Mouse (Mus musculus) kidney, embryonic 14.5 days (tissue): Measurements from ENCODE around the gene Pop4. TPM values are rescaled to one million over a fixed set of nuclear protein-coding genes. Genes with fewer than 3 reads are reported as not detected.
A peak's percentile ranks its signal among the peaks of the same experiment; 100 is the strongest.
"Not testable (repeated sequence)": the region's sequence is repeated elsewhere in the genome, so short reads cannot be mapped to it uniquely, and the experiment has no call there.

Experiments
- ATAC-seq: fragments of 200-750 bp; cut with Nextera tagmentation; 2 replicates; pipeline ENCODE4 v1.8.0; 2017; ENCODE audit warnings: moderate number of reproducible peaks, mild to moderate bottlenecking, moderate TSS enrichment, moderate library complexity; ENCODE audit not compliant: low FRiP score, low TSS enrichment
- H3K27ac ChIP-seq: fragments of 300-500 bp; sonication (generic); 2 replicates; pipeline ENCODE4 v1.5.1; 2014; ENCODE audit warnings: low read depth, mild to moderate bottlenecking, low read length, moderate library complexity, mixed read lengths
- H3K27me3 ChIP-seq: fragments of 300-500 bp; sonication (generic); 2 replicates; pipeline ENCODE4 v1.6.1; 2014; ENCODE audit warnings: mild to moderate bottlenecking, low read length; ENCODE audit not compliant: control insufficient read depth, insufficient read depth
- H3K36me3 ChIP-seq: fragments of 300-500 bp; sonication (generic); 2 replicates; pipeline ENCODE4 v1.6.1; 2014; ENCODE audit warnings: low read length, mixed read lengths; ENCODE audit not compliant: control insufficient read depth, insufficient read depth
- H3K4me1 ChIP-seq: fragments of 300-500 bp; sonication (generic); 2 replicates; pipeline ENCODE4 v1.6.1; 2014; ENCODE audit warnings: low read length, mixed read lengths; ENCODE audit not compliant: control insufficient read depth, insufficient read depth
- H3K4me2 ChIP-seq: fragments of 300-500 bp; sonication (generic); replicated peaks from 2 replicates; pipeline ENCODE4 v1.6.1; 2014; ENCODE audit warnings: low read depth, mild to moderate bottlenecking, low read length
- H3K4me3 ChIP-seq: fragments of 300-500 bp; sonication (generic); 2 replicates; pipeline ENCODE4 v1.5.1; 2014; ENCODE audit warnings: mild to moderate bottlenecking, low read length
- H3K9ac ChIP-seq: fragments of 300-500 bp; sonication (generic); 2 replicates; pipeline ENCODE4 v1.6.1; 2014; ENCODE audit warnings: low read depth, mild to moderate bottlenecking, low read length, moderate library complexity
- H3K9me3 ChIP-seq: fragments of 300-500 bp; sonication (generic); 2 replicates; pipeline ENCODE4 v1.6.1; 2016; ENCODE audit warnings: low read length; ENCODE audit not compliant: control insufficient read depth
- WGBS: fragments of 180-500 bp; shearing (Covaris S2); extraction: QIAGEN DNeasy Blood & Tissue Kit; methylation state at CpG from one replicate; pipeline ENCODE4 v1.1.7; 2014; 5-methylcytosine and 5-hydroxymethylcytosine counted together
- polyA plus RNA-seq: library from polyadenylated mRNA; unstranded; fragments of >200 nt; fragmentation: Nextera tagmentation; extraction: Ambion mirVana; gene quantifications from 2 replicates; pipeline ENCODE4 v1.2.1, GENCODE M21; 2014

Pop4 gene
- polyA plus RNA-seq, result 71.1 and 73.7 TPM in 2 replicates

- Histone ChIP-seq H3K4me2 (peak within 1 kb of the TSS; percentile 73), H3K4me1 (peaks cover 10% of the 10 kb centered on the region; the same call in 1 of the 2 replicates), H3K27me3 (no peaks in the 10 kb centered on the region), H3K4me3 (peak within 1 kb of the TSS; percentile 67), H3K9me3 (no peaks in the 10 kb centered on the region), H3K36me3 (peaks cover 28% of the 10 kb centered on the region), H3K9ac (peak within 1 kb of the TSS; percentile 73), H3K27ac (peak within 1 kb of the TSS; percentile 45)
- under 1% methylated on average over 38 of the region's 38 CpGs for WGBS
- peak; percentile 94 for ATAC-seq
These were observed at the start of gene Pop4 for GRCm38 (mm10) chr7:38270703-38271510. TSS of gene Pop4 (minus strand) at chr7:38271423.

DNA sequence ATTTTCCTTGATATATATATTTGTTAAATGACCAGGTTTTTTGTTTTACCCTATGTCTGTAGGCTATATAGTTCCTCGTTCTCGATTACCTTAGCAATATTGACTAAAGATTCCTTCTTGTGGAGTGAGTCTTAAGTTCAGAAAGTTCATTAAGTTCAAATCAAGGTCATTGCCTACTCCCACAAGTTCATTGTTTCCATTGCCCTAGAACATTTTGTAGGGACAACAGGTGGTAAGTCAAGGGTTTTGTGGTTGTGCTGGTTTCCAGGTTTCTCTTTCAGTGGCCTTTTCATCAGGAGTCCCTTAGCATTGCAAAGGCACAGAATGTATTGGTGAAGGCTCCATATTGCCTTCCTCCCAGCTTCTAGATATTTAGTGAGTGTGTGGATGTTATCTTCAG, 49.4 kb upstream of the Pop4 start:
- Histone ChIP-seq H3K4me2 (no peak overlapping the region), H3K27ac (no peak overlapping the region), H3K4me1 (no peaks in the 10 kb centered on the region), H3K4me3 (no peak overlapping the region), H3K36me3 (no peaks in the 10 kb centered on the region), H3K27me3 (no peaks in the 10 kb centered on the region), H3K9ac (no peak overlapping the region), H3K9me3 (no peaks in the 10 kb centered on the region)
- 87% methylated on average over 2 of the region's 2 CpGs for WGBS
- no peak for ATAC-seq

DNA sequence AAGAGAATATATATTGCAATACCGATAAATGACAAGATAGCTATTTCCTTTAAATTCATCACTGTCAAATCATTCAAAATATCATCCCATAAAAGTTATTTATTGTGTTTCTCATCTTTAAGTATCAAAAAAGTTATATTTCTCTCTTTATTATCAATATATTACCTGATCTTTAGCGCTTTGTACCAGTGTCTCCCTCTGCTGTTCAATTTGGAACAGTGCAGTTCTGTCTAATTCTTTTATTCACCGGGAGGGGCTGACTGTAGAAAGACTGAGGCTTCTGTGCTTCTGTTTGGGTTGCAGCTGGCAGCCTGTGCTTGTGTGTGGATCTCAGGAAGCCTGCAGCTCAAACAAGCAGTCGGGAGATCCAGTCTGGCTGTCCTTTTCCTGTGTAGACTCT, 11.0 kb upstream of the Pop4 start:
- WGBS, result 31% methylated on average over 4 of the region's 4 CpGs
- not testable (repeated sequence) for ATAC-seq

GRCm38 (mm10) chr7:38272551-38272950, 1.3 kb upstream of the Pop4 start:
- Histone ChIP-seq H3K27ac (no peak overlapping the region), H3K9me3 (no peaks in the 10 kb centered on the region), H3K36me3 (peaks cover 13% of the 10 kb centered on the region), H3K27me3 (no peaks in the 10 kb centered on the region), H3K4me1 (peaks cover 10% of the 10 kb centered on the region; the same call in 1 of the 2 replicates), H3K9ac (no peak overlapping the region), H3K4me3 (no peak overlapping the region), H3K4me2 (no peak overlapping the region)
- ATAC-seq, result no peak

More for the DNA sequence above, 11.0 kb upstream of the Pop4 start:
- not testable (repeated sequence) for H3K4me1 ChIP-seq, H3K27me3 ChIP-seq, H3K4me2 ChIP-seq, H3K27ac ChIP-seq, H3K9me3 ChIP-seq, H3K9ac ChIP-seq, H3K4me3 ChIP-seq, H3K36me3 ChIP-seq

DNA sequence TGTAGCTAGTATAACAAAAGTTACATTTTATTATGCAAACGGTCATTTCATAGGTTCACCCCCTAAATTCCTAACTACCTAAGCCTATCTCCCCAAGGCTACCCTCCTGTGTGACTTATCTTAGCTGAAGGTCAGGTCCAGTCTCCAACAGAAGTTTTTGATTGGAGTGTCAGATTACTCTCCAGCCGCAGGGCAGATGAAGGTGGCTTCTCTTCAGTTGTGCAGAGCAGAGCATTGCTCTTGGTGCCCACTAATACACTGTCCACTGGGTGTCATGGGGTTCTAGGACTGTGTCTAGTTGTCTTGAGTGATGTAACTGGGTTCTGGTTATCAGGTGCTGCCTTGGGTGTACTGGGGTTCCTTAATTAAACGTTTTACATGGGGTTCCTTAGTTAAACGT, 636 bp upstream of the Pop4 start:
- Histone ChIP-seq H3K9me3 (no peaks in the 10 kb centered on the region), H3K4me3 (peak overlapping the region; percentile 67), H3K4me2 (peak overlapping the region; percentile 73), H3K27ac (no peak overlapping the region), H3K9ac (peak overlapping the region; percentile 73; the same call in 1 of the 2 replicates), H3K4me1 (peaks cover 10% of the 10 kb centered on the region; the same call in 1 of the 2 replicates), H3K27me3 (no peaks in the 10 kb centered on the region), H3K36me3 (peaks cover 19% of the 10 kb centered on the region)
- WGBS, result 15% methylated on average over 4 of the region's 4 CpGs
- ATAC-seq, result peak; percentile 33

DNA sequence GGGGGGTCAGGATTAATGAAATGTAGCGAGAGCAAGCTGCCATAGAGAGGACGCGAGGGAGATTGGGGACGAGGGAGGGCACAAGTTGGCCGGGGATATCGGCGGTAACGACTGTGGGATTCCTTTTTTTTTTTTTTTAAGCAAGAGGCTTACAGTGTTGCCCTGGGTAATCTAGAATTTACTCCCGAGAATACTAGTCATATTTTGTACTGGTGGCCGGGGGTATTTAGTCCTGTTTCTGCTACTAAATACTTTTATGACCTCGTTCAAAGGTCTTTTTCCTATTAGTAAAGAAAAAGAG, 238 bp upstream of the Pop4 start:
- Histone ChIP-seq H3K27me3 (no peaks in the 10 kb centered on the region), H3K27ac (peak overlapping the region; percentile 45; the same call in 1 of the 2 replicates), H3K4me3 (peak overlapping the region; percentile 67), H3K36me3 (peaks cover 23% of the 10 kb centered on the region), H3K4me2 (peak overlapping the region; percentile 73), H3K9ac (peak overlapping the region; percentile 73), H3K4me1 (peaks cover 10% of the 10 kb centered on the region; the same call in 1 of the 2 replicates), H3K9me3 (no peaks in the 10 kb centered on the region)
- no peak for ATAC-seq
- 0% methylated on average over 11 of the region's 11 CpGs for WGBS

DNA sequence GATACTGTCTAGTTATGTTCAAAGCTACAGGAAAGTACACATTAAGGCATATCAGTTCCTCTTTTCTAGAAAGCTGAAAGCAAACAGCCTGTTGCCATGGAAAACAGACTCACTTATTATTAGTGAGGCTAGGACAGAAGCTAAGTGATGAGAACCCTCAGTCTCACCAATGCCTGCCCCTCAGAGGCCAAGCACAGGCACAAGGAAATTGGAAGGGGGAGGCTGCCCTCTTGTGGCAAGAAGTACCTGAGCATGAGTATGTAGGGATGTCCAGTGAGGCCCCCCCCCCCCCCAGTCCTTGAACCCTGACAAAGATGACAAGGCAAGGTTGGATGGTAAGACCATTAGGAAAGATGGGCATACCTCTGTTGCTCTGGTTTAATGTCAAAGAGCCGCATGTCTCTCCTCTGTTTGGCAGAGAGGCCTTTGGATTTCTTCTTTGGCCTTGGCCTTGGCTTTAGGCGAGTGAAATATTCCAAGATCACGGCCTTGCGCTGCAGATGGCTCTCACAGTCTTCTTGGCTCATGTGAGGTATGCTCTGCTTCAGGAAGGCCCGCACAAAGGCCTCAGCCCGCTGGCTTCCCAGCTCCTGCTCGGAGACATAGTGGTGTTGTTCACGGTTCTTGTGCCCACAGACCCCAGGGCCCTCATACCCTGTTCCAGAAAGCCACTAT, 4.1 kb downstream of the Pop4 start:
- peak; percentile 46; the same call in 1 of the 2 replicates for ATAC-seq
- no peak overlapping the region for H3K4me2 ChIP-seq
- H3K9me3 ChIP-seq, result no peaks in the 10 kb centered on the region
- H3K4me3 ChIP-seq, result no peak overlapping the region
- 86% methylated on average over 8 of the region's 8 CpGs for WGBS
- peaks cover 10% of the 10 kb centered on the region; the same call in 1 of the 2 replicates for H3K4me1 ChIP-seq
- no peak overlapping the region for H3K27ac ChIP-seq
- H3K36me3 ChIP-seq, result peaks cover 66% of the 10 kb centered on the region
- no peak overlapping the region for H3K9ac ChIP-seq
- H3K27me3 ChIP-seq, result no peaks in the 10 kb centered on the region

DNA sequence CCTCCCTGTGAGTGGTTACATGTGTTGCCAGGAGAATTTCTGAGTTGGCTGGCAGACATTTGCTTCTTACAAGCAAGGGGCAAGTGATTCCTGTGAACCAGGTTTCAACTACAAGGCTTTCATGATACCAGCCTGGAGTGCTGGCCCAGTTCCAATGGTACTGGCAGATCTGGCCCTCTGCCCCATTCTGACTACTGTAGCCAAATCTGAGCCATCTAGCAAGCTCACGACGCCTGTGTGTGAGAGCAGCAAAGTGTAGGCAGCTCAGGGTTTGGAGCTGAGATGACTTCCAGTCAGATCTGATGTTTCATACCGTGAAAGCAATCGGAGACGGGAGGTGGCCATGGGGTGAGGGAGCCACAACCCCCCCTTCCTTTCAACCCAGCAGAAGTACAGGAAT, 8.8 kb downstream of the Pop4 start:
- no peak overlapping the region for H3K27ac ChIP-seq
- no peak overlapping the region for H3K4me2 ChIP-seq
- no peak overlapping the region for H3K4me3 ChIP-seq
- no peak for ATAC-seq
- H3K9me3 ChIP-seq, result no peaks in the 10 kb centered on the region
- 95% methylated on average over 5 of the region's 5 CpGs for WGBS
- no peaks in the 10 kb centered on the region for H3K27me3 ChIP-seq
- H3K36me3 ChIP-seq, result peaks cover 62% of the 10 kb centered on the region
- no peaks in the 10 kb centered on the region for H3K4me1 ChIP-seq
- no peak overlapping the region for H3K9ac ChIP-seq

- no peaks in the 10 kb centered on the region for H3K9me3 ChIP-seq
- no peaks in the 10 kb centered on the region for H3K27me3 ChIP-seq
- no peak for ATAC-seq
- peaks cover 34% of the 10 kb centered on the region for H3K36me3 ChIP-seq
- no peak overlapping the region for H3K27ac ChIP-seq
- WGBS, result 88% methylated on average over 2 of the region's 2 CpGs
- no peaks in the 10 kb centered on the region for H3K4me1 ChIP-seq
- H3K4me3 ChIP-seq, result no peak overlapping the region
- H3K9ac ChIP-seq, result no peak overlapping the region
- no peak overlapping the region for H3K4me2 ChIP-seq
These were observed 11.6 kb downstream of the Pop4 start for GRCm38 (mm10) chr7:38259631-38260030.
